Mouse (Mus musculus): ENCODE measurements around the gene Txndc11. TPM values are rescaled to one million over a fixed set of nuclear protein-coding genes. Genes with fewer than 3 reads are reported as not detected.

Gene Txndc11
- polyA plus RNA-seq, 1 experiment: 28.6 TPM

DNA sequence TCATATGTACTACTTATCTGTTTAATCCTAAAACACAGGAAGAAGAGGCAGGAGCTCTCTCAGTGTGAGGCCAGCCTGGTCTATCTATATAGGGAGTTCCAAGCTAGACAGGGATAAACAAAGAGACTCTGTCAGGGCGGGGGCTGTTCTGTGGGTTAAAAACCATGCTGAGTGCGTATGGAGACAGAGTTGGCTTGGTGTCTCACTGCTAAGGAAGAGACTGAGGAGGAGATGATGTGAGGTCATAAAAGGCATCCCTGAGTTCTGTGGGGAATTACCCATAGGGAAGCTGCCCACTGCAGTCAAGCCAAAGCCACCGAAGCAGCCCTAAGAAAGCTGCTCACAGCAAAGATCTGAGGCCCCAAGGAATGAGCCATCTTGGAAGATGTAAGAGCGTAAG, 73.8 kb downstream of the Txndc11 start, which contains the start of gene Snn:
TSS of gene Snn (plus strand) at position 301 of the 400 bp plus-strand sequence.
- no peak for TF ChIP-seq CTCF (IDR thresholded peaks at IDR 0.05; ENCODE audit: extremely low read depth, insufficient read depth, insufficient read length, insufficient replicate concordance)
- TF ChIP-seq POLR2A (IDR thresholded peaks at IDR 0.05; ENCODE audit: low read depth, low read length): no peak
- WGBS: 86% methylated on average over 4 of the region's 4 CpGs
- Histone ChIP-seq H3K36me3 (ENCODE audit: control insufficient read depth, insufficient read depth, low read length) (0 out of 2 replicates have a peak, but pooled peaks cover 1% of the 10 kb centered on the region), H3K4me1 (ENCODE audit: control insufficient read depth, insufficient read depth, insufficient read length) (peaks cover 21% of the 10 kb centered on the region; the same call in 1 of the 2 replicates), H3K27ac (ENCODE audit: insufficient read depth, low read length) (peak within 1 kb of the TSS; percentile 29; the same call in 1 of the 2 replicates), H3K27me3 (ENCODE audit: control insufficient read depth, insufficient read depth, low read length) (no peaks in the 10 kb centered on the region), H3K4me3 (ENCODE audit: extremely low read depth, insufficient read depth, insufficient read length) (no peak within 1 kb of the TSS)
- DNase-seq (ENCODE audit: low read depth in 1 of 2, low spot score in 2 of 2): no peak

DNA sequence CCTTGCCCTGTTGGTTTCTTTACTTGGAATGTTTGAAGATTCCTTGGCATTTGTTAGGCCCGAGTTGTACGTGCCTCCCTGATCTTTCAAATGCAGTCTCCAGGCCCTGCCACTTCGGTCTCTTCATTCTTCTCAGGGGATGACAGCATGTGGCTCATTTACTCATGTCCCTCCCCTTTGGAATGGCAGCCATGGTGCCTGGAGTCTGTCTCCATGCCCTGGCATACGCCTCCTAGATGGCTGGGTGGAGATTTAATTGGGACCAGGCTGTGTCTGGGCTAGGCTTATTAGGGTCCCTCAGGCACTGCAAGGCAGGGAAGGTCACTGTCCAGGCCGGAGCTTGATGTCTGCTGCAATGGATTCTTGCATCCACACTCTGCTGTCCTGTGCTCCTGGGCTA, 78.5 kb downstream of the Txndc11 start:
- DNase-seq (ENCODE audit: low read depth in 1 of 2, low spot score in 2 of 2): no peak
- no peak overlapping the region for H3K4me3 ChIP-seq (ENCODE audit: extremely low read depth, insufficient read depth, insufficient read length)
- H3K36me3 ChIP-seq (ENCODE audit: control insufficient read depth, insufficient read depth, low read length): 0 out of 2 replicates have a peak, but pooled peaks cover 1% of the 10 kb centered on the region
- H3K4me1 ChIP-seq (ENCODE audit: control insufficient read depth, insufficient read depth, insufficient read length): peaks cover 11% of the 10 kb centered on the region; the same call in 1 of the 2 replicates
- WGBS: 89% methylated on average over 5 of the region's 5 CpGs
- no peaks in the 10 kb centered on the region for H3K27me3 ChIP-seq (ENCODE audit: control insufficient read depth, insufficient read depth, low read length)
- TF ChIP-seq POLR2A (IDR thresholded peaks at IDR 0.05; ENCODE audit: low read depth, low read length) (no peak), CTCF (IDR thresholded peaks at IDR 0.05; ENCODE audit: extremely low read depth, insufficient read depth, insufficient read length, insufficient replicate concordance) (no peak)
- H3K27ac ChIP-seq (ENCODE audit: insufficient read depth, low read length): no peak overlapping the region

DNA sequence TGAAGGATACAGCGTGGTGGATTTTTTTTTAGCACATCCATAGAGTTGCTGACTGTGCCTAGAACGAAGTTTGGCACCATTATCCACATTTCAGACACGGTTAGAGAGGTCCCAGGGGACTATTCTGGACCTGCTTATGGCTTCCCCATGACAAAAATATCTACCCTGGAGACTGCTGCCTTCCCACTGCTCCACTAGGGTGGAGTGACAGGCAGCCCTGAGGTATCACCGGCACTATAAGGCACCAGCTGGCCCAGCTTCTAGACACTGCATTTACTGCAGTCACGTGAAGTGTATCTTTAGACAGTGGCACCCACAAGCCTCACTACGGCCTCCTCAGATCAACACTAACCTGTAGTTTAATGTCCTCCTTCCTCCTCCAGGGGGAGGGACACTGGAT, 79.6 kb downstream of the Txndc11 start:
- WGBS: 55% methylated on average over 6 of the region's 6 CpGs
- Histone ChIP-seq H3K27ac (ENCODE audit: insufficient read depth, low read length) (no peak overlapping the region), H3K4me3 (ENCODE audit: extremely low read depth, insufficient read depth, insufficient read length) (no peak overlapping the region), H3K4me1 (ENCODE audit: control insufficient read depth, insufficient read depth, insufficient read length) (peaks cover 11% of the 10 kb centered on the region; the same call in 1 of the 2 replicates), H3K27me3 (ENCODE audit: control insufficient read depth, insufficient read depth, low read length) (no peaks in the 10 kb centered on the region), H3K36me3 (ENCODE audit: control insufficient read depth, insufficient read depth, low read length) (0 out of 2 replicates have a peak, but pooled peaks cover 1% of the 10 kb centered on the region)
- no peak for TF ChIP-seq POLR2A (IDR thresholded peaks at IDR 0.05; ENCODE audit: low read depth, low read length)
- TF ChIP-seq CTCF (IDR thresholded peaks at IDR 0.05; ENCODE audit: extremely low read depth, insufficient read depth, insufficient read length, insufficient replicate concordance): no peak
- DNase-seq (ENCODE audit: low read depth in 1 of 2, low spot score in 2 of 2): no peak

DNA sequence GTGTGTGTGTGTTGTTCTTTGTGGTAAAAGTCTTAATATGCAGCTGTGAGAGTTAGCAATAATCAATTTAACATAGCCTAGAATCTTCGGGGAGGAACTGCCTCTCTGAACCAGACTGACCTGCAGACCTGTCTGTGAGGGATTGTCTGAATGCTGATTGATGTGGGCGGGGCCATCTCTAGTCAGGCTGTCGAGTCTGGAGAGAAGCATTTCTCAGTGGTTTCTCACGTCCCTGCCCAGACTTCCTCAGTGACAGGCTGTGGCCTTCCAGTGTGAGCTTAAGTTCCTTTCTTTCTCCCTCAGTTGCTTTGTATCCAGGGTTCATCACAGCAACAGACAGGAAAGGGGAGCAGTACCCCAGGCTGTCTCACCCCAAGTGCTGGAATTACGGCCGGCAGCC, 80.0 kb downstream of the Txndc11 start:
- no peak for TF ChIP-seq POLR2A (IDR thresholded peaks at IDR 0.05; ENCODE audit: low read depth, low read length)
- no peak for TF ChIP-seq CTCF (IDR thresholded peaks at IDR 0.05; ENCODE audit: extremely low read depth, insufficient read depth, insufficient read length, insufficient replicate concordance)
- Histone ChIP-seq H3K4me3 (ENCODE audit: extremely low read depth, insufficient read depth, insufficient read length) (no peak overlapping the region), H3K27ac (ENCODE audit: insufficient read depth, low read length) (no peak overlapping the region), H3K27me3 (ENCODE audit: control insufficient read depth, insufficient read depth, low read length) (no peaks in the 10 kb centered on the region), H3K4me1 (ENCODE audit: control insufficient read depth, insufficient read depth, insufficient read length) (peaks cover 11% of the 10 kb centered on the region; the same call in 1 of the 2 replicates), H3K36me3 (ENCODE audit: control insufficient read depth, insufficient read depth, low read length) (0 out of 2 replicates have a peak, but pooled peaks cover 1% of the 10 kb centered on the region)
- no peak for DNase-seq (ENCODE audit: low read depth in 1 of 2, low spot score in 2 of 2)
- WGBS: 51% methylated on average over 6 of the region's 6 CpGs

DNA sequence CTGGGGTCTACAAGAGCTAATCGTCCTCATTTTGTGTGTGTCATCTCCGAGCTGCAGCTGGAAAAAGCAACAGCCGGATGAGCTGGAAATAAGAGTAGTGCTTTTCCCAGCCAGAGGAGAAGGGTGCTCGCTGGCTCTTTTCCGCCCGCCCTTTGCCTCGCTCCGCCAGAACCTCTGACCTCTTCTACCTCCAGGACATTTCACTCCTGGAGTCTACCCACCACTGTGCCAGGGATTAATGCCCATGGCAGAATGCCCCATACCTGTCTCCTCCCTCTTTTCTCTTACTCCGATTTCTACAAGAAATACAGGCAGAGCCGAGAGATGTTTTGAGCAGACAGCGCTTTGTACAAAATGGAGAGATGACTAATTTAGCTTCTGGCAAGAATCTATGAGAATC, 83.3 kb downstream of the Txndc11 start:
- Histone ChIP-seq H3K36me3 (ENCODE audit: control insufficient read depth, insufficient read depth, low read length) (peaks cover 5% of the 10 kb centered on the region), H3K27me3 (ENCODE audit: control insufficient read depth, insufficient read depth, low read length) (no peaks in the 10 kb centered on the region), H3K4me1 (ENCODE audit: control insufficient read depth, insufficient read depth, insufficient read length) (peaks cover 5% of the 10 kb centered on the region; the same call in 1 of the 2 replicates), H3K27ac (ENCODE audit: insufficient read depth, low read length) (no peak overlapping the region), H3K4me3 (ENCODE audit: extremely low read depth, insufficient read depth, insufficient read length) (no peak overlapping the region)
- TF ChIP-seq CTCF (IDR thresholded peaks at IDR 0.05; ENCODE audit: extremely low read depth, insufficient read depth, insufficient read length, insufficient replicate concordance) (no peak), POLR2A (IDR thresholded peaks at IDR 0.05; ENCODE audit: low read depth, low read length) (no peak)
- DNase-seq (ENCODE audit: low read depth in 1 of 2, low spot score in 2 of 2): no peak
- WGBS: 92% methylated on average over 11 of the region's 11 CpGs

DNA sequence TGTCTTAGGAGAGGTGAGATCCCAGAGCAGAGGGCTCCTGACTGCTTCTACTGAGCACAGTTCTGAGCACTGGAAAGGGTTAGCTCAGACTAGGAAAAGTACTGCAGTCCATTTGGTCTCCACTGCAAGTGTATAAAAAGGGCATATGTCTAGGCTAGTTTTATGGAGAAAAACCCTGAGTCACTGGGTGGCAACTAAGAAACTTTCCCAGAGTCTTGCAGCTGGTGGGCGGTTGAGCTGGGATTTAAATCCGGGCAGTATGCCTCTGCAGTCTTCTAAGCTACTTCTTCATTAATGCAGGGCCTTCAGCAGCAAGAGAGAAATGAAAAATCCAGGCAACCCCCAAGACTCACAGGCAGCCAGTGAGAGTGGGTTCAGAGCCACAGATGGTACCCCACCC, 84.2 kb downstream of the Txndc11 start:
- Histone ChIP-seq H3K4me1 (ENCODE audit: control insufficient read depth, insufficient read depth, insufficient read length) (peaks cover 4% of the 10 kb centered on the region; the same call in 1 of the 2 replicates), H3K4me3 (ENCODE audit: extremely low read depth, insufficient read depth, insufficient read length) (no peak overlapping the region), H3K27ac (ENCODE audit: insufficient read depth, low read length) (no peak overlapping the region), H3K27me3 (ENCODE audit: control insufficient read depth, insufficient read depth, low read length) (no peaks in the 10 kb centered on the region), H3K36me3 (ENCODE audit: control insufficient read depth, insufficient read depth, low read length) (peaks cover 5% of the 10 kb centered on the region)
- TF ChIP-seq POLR2A (IDR thresholded peaks at IDR 0.05; ENCODE audit: low read depth, low read length) (no peak), CTCF (IDR thresholded peaks at IDR 0.05; ENCODE audit: extremely low read depth, insufficient read depth, insufficient read length, insufficient replicate concordance) (no peak)
- DNase-seq (ENCODE audit: low read depth in 1 of 2, low spot score in 2 of 2): no peak
- 84% methylated on average over 2 of the region's 2 CpGs for WGBS

DNA sequence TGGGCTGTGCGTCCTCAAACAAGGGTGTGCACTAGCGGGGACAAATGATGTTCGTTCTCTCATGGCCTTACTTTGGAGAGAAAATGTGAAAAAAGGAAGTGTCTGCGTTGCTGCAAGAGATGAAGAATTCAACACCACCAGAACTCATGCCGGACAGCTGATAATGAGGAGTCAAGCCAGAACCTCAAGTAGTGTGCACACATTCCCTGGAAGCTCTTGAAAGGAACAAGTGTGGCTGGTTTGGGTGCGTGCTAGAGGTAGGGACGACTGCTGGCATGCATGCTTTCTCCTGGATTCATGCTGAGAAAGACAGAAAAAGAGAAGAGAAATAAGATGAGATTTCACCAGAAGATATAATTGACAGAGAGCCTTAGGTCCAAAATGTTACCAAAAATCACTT, 87.3 kb downstream of the Txndc11 start:
- no peak for TF ChIP-seq CTCF (IDR thresholded peaks at IDR 0.05; ENCODE audit: extremely low read depth, insufficient read depth, insufficient read length, insufficient replicate concordance)
- no peak for TF ChIP-seq POLR2A (IDR thresholded peaks at IDR 0.05; ENCODE audit: low read depth, low read length)

More for the DNA sequence above, 87.3 kb downstream of the Txndc11 start:
- no peak overlapping the region for H3K4me3 ChIP-seq (ENCODE audit: extremely low read depth, insufficient read depth, insufficient read length)
- no peaks in the 10 kb centered on the region; the same call in 1 of the 2 replicates for H3K4me1 ChIP-seq (ENCODE audit: control insufficient read depth, insufficient read depth, insufficient read length)
- DNase-seq (ENCODE audit: low read depth in 1 of 2, low spot score in 2 of 2): no peak
- no peaks in the 10 kb centered on the region for H3K27me3 ChIP-seq (ENCODE audit: control insufficient read depth, insufficient read depth, low read length)
- 64% methylated on average over 7 of the region's 7 CpGs for WGBS
- peaks cover 5% of the 10 kb centered on the region for H3K36me3 ChIP-seq (ENCODE audit: control insufficient read depth, insufficient read depth, low read length)
- no peak overlapping the region for H3K27ac ChIP-seq (ENCODE audit: insufficient read depth, low read length)
